Mouse (Mus musculus): Measurements from ENCODE around the gene Coch. TPM values are rescaled to one million over a fixed set of nuclear protein-coding genes. Genes with fewer than 3 reads are reported as not detected.
"Not testable (repeated sequence)": the region's sequence is repeated elsewhere in the genome, so short reads cannot be mapped to it uniquely, and the experiment has no call there.

Gene Coch
- not detected in 2 replicates for polyA plus RNA-seq (2012)

- peaks cover 75% of the 10 kb centered on the region for H3K27me3 ChIP-seq (ENCODE audit: control insufficient read depth)
- peak within 1 kb of the TSS; percentile 27 for H3K4me3 ChIP-seq (replicated peaks)
- H3K36me3 ChIP-seq (ENCODE audit: control insufficient read depth), result no peaks in the 10 kb centered on the region
- H3K4me1 ChIP-seq (ENCODE audit: control insufficient read depth), result peaks cover 8% of the 10 kb centered on the region
- H3K9me3 ChIP-seq (ENCODE audit: control insufficient read depth, low read length), result peaks cover 9% of the 10 kb centered on the region
- TF ChIP-seq TAL1 (IDR thresholded peaks at IDR 0.05; ENCODE audit: low read length) (no peak), GATA1 (IDR thresholded peaks at IDR 0.05; ENCODE audit: low read length) (no peak)
Observed at GRCm38 (mm10) chr12:51593229-51594029, at the start of gene Coch. Coch (plus strand) TSS chr12:51593341.

GRCm38 (mm10) chr12:51543402-51543960 lies 49.7 kb upstream of the Coch start:
- no peaks in the 10 kb centered on the region for H3K27me3 ChIP-seq (ENCODE audit: control insufficient read depth)
- TF ChIP-seq TAL1 (IDR thresholded peaks at IDR 0.05; ENCODE audit: low read length) (no peak), GATA1 (IDR thresholded peaks at IDR 0.05; ENCODE audit: low read length) (no peak)

GRCm38 (mm10) chr12:51555041-51555440 lies 38.1 kb upstream of the Coch start:
- TF ChIP-seq TAL1 (IDR thresholded peaks at IDR 0.05; ENCODE audit: low read length), result no peak
- TF ChIP-seq GATA1 (IDR thresholded peaks at IDR 0.05; ENCODE audit: low read length), result no peak
- no peaks in the 10 kb centered on the region for H3K4me1 ChIP-seq (ENCODE audit: control insufficient read depth)
- no peaks in the 10 kb centered on the region for H3K27me3 ChIP-seq (ENCODE audit: control insufficient read depth)
- no peaks in the 10 kb centered on the region for H3K36me3 ChIP-seq (ENCODE audit: control insufficient read depth)
- H3K4me3 ChIP-seq (replicated peaks), result no peak overlapping the region
- peaks cover 12% of the 10 kb centered on the region for H3K9me3 ChIP-seq (ENCODE audit: control insufficient read depth, low read length)

More at GRCm38 (mm10) chr12:51543402-51543960, 49.7 kb upstream of the Coch start:
- Histone ChIP-seq H3K36me3 (ENCODE audit: control insufficient read depth) (no peaks in the 10 kb centered on the region), H3K9me3 (ENCODE audit: control insufficient read depth, low read length) (peaks cover 3% of the 10 kb centered on the region; the same call in 1 of the 2 replicates), H3K4me3 (replicated peaks) (no peak overlapping the region), H3K4me1 (ENCODE audit: control insufficient read depth) (no peaks in the 10 kb centered on the region)

- TF ChIP-seq GATA1 (IDR thresholded peaks at IDR 0.05; ENCODE audit: low read length) (no peak), TAL1 (IDR thresholded peaks at IDR 0.05; ENCODE audit: low read length) (no peak)
- Histone ChIP-seq H3K27me3 (ENCODE audit: control insufficient read depth) (no peaks in the 10 kb centered on the region), H3K4me3 (replicated peaks) (no peak overlapping the region), H3K36me3 (ENCODE audit: control insufficient read depth) (no peaks in the 10 kb centered on the region), H3K9me3 (ENCODE audit: control insufficient read depth, low read length) (peaks cover 3% of the 10 kb centered on the region; the same call in 1 of the 2 replicates), H3K4me1 (ENCODE audit: control insufficient read depth) (no peaks in the 10 kb centered on the region)
Observed at GRCm38 (mm10) chr12:51561416-51561815, 31.7 kb upstream of the Coch start.

- H3K27me3 ChIP-seq (ENCODE audit: control insufficient read depth), result no peaks in the 10 kb centered on the region
- TF ChIP-seq TAL1 (IDR thresholded peaks at IDR 0.05; ENCODE audit: low read length) (no peak), GATA1 (IDR thresholded peaks at IDR 0.05; ENCODE audit: low read length) (no peak)
- no peaks in the 10 kb centered on the region for H3K36me3 ChIP-seq (ENCODE audit: control insufficient read depth)
- peaks cover 3% of the 10 kb centered on the region; the same call in 1 of the 2 replicates for H3K9me3 ChIP-seq (ENCODE audit: control insufficient read depth, low read length)
- H3K4me3 ChIP-seq (replicated peaks), result no peak overlapping the region
- H3K4me1 ChIP-seq (ENCODE audit: control insufficient read depth), result peaks cover 10% of the 10 kb centered on the region
Observed at GRCm38 (mm10) chr12:51567225-51567624, 25.9 kb upstream of the Coch start.

GRCm38 (mm10) chr12:51569472-51569871 lies 23.7 kb upstream of the Coch start:
- Histone ChIP-seq H3K36me3 (ENCODE audit: control insufficient read depth) (no peaks in the 10 kb centered on the region), H3K27me3 (ENCODE audit: control insufficient read depth) (no peaks in the 10 kb centered on the region), H3K4me1 (ENCODE audit: control insufficient read depth) (peaks cover 10% of the 10 kb centered on the region), H3K9me3 (ENCODE audit: control insufficient read depth, low read length) (peaks cover 3% of the 10 kb centered on the region; the same call in 1 of the 2 replicates), H3K4me3 (replicated peaks) (no peak overlapping the region)
- TF ChIP-seq TAL1 (IDR thresholded peaks at IDR 0.05; ENCODE audit: low read length) (no peak), GATA1 (IDR thresholded peaks at IDR 0.05; ENCODE audit: low read length) (no peak)

GRCm38 (mm10) chr12:51569944-51570343 lies 23.2 kb upstream of the Coch start:
- peaks cover 10% of the 10 kb centered on the region for H3K4me1 ChIP-seq (ENCODE audit: control insufficient read depth)
- H3K9me3 ChIP-seq (ENCODE audit: control insufficient read depth, low read length), result peaks cover 3% of the 10 kb centered on the region; the same call in 1 of the 2 replicates

GRCm38 (mm10) chr12:51572651-51573050 lies 20.5 kb upstream of the Coch start:
- Histone ChIP-seq H3K27me3 (ENCODE audit: control insufficient read depth) (no peaks in the 10 kb centered on the region), H3K36me3 (ENCODE audit: control insufficient read depth) (no peaks in the 10 kb centered on the region), H3K4me1 (ENCODE audit: control insufficient read depth) (peaks cover 4% of the 10 kb centered on the region), H3K4me3 (replicated peaks) (no peak overlapping the region), H3K9me3 (ENCODE audit: control insufficient read depth, low read length) (no peaks in the 10 kb centered on the region)
- TF ChIP-seq GATA1 (IDR thresholded peaks at IDR 0.05; ENCODE audit: low read length), result no peak
- no peak for TF ChIP-seq TAL1 (IDR thresholded peaks at IDR 0.05; ENCODE audit: low read length)

More at GRCm38 (mm10) chr12:51569944-51570343, 23.2 kb upstream of the Coch start:
- H3K27me3 ChIP-seq (ENCODE audit: control insufficient read depth), result no peaks in the 10 kb centered on the region
- TF ChIP-seq TAL1 (IDR thresholded peaks at IDR 0.05; ENCODE audit: low read length) (no peak), GATA1 (IDR thresholded peaks at IDR 0.05; ENCODE audit: low read length) (no peak)
- no peaks in the 10 kb centered on the region for H3K36me3 ChIP-seq (ENCODE audit: control insufficient read depth)
- no peak overlapping the region for H3K4me3 ChIP-seq (replicated peaks)

- H3K9me3 ChIP-seq (ENCODE audit: control insufficient read depth, low read length); H3K27me3 ChIP-seq (ENCODE audit: control insufficient read depth); H3K4me1 ChIP-seq (ENCODE audit: control insufficient read depth); H3K4me3 ChIP-seq (replicated peaks); H3K36me3 ChIP-seq (ENCODE audit: control insufficient read depth): not testable (repeated sequence)
Observed at GRCm38 (mm10) chr12:51577816-51578215, 15.3 kb upstream of the Coch start.
